Mouse (Mus musculus) adrenal gland, adult (tissue): Measurements from ENCODE around the gene Ccdc185.

Experiments used
- DNase-seq, 2 experiments: peaks; one replicate each; pipeline ENCODE4 v3.0.0; 2022 to 2023; ENCODE audit warnings: low spot score in 1 of 2; ENCODE audit not compliant: inconsistent age in 2 of 2

Gene Ccdc185

DNA sequence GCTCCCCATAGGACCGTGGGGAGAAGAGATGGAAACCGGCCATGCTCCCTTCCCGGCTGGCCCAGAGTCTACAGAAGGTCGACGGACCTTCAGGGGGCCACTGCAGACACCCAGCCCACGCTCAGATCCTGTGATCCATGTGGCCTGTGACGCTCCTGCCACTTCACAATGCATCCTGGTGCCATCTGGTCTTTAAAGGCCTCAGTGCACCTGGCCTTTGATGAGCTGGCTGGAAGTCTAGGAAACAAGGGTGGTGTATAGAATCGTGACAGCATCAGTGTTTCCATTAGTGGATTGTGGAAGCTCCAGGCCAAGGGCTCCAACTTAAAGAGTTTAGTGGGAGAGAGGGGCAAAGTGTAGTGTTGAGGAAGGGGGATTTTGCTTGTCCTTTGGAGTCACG, at the start of gene Ccdc185:
Gene Ccdc185 (minus strand): TSS at position 101 of the 400 bp plus-strand sequence.
- no peak for DNase-seq

DNA sequence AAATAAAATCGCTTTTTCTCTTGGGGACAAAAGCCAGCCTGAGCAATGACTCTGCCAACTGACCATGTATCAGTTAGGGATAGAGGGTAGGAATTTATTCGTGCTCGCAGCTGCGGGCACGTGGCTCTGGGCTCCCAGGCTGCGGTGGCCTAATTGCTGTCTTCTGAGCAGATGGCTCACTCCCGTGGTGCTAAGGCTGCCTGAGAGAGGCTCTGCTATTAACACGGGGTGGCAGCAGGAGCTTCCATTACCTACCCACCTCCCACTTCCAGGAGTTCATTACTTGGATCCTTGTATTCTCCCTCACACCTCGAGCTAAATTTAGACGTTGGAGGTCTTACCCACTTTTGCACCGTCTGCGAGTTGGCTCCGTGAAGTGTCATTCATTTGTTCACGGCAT, 48.1 kb upstream of the Ccdc185 start:
- DNase-seq = no peak

DNA sequence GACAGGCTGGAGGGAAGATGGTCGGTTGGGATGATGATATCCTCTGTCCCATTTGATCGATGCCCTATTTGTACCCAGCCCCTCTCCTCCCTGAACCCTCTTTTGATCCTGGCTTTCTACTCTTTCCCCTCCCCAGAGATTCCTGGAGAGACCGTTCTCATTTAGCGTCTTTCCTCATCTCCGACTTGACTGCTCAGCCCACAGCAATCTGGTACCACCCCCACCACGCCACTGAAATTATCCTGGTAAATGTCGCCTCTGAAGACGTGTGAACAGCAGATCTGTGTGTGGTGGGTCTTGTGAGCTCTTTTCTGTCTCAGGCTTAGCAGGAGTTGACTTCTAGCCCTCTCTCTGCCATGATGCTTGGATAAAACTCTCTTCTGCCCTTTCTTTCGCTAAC, 45.6 kb upstream of the Ccdc185 start:
- DNase-seq = no peak

DNA sequence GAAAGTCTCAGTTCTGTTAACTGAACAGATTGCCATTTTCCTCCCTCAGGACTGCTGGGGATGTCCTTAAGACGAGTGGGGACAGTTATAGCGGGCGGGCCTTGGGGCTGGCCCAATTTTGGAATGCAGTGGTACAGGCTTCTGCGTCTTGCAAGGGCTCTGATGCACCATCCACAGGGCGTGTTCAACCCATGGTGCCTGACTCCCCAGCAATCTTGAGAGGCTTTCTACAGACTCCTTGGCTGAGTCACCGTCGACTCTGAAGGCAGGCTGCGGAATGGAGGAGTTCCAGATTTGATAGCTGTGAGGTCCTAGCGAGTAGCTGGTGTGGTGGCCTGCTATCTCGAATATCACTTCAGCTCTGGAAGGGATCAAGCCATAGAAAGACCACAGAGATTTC, 45.2 kb upstream of the Ccdc185 start:
- DNase-seq = no peak

DNA sequence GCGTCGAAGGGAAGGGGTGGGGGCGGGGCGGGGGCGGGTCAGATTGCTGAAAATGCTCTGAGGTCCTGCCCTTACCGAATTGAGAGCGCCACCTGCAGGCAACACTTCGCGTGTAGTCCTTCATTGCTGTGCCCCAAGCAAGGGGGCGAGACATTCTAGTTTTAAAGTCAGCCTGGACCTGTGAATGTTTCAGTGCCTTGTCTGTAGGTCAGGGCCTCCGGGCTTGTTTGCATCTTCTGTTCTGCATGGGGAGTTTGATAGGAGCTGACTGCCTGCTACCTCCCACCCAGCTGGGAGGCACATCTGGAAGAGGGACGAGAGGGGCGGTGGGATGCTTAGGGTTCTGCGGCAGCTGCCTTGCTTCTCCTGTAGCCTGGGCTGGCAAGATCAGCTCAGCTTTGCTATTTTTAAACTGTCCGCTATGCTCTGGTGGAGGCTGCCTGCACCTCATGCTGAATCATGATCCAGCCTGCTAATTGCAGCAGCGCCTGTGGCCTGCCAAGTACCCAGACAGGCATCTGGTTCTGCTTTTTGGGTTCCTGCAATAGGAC, 43.6 kb upstream of the Ccdc185 start:
- DNase-seq = peak; percentile 29 to 74

DNA sequence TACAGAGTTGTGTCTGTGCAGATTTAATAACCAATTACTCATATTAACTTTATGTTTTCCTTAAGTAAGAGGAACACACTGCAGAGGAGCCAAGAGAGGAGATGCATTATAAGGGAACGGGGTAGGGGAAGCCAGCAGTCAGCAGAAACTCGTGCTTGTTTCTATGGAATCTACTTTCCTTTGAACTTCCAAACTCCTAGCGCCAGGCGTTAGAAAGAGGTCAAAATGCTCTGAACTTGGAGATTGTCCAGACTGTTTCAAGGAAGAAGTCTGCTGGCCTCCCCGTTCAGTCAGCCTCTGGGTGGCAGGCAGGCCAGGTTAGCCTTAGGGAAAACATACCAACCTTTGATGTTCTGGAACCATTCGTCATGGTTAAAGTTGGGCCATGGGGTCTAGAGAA, 39.9 kb upstream of the Ccdc185 start:
- peak in 1 of 2 experiments; percentile 62 for DNase-seq

DNA sequence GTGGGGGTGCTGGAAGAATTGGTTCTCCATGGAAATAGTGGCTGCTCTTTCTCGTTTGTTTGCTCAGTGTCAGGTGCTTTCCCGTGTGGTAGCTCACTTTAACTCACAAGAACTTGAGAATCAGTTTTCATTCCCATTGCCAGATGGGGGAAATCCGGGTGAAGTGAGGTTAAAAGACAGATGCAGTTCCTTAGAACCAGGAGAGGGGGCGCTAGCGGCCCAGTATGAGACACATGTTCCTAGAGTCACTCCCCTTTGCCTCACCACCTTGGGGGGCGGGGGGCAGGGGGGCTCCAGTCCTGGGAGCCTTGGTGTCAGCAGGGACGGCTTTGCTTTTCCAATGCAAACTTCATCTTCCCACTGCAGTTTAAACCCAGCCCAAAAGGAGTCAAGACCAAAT, 38.0 kb upstream of the Ccdc185 start:
- no peak for DNase-seq

DNA sequence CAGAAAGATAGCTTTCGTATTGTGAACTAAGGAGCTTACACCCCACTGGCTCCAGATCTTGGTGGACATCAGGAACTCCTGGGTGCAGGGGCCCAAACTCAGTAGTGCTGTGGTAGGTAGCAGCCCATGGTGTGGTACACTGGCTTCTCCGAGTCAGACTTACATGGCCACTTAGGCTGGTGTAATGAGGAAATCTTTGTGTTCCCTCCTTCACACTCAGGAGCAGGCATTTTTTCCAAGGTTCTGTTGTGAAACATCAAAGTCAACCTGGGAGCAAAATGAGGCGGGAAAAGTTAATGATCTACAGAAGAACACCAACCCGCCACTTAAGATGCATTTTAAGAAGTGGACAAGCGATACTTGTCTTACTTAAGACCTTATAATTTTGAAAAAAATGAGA, 36.5 kb upstream of the Ccdc185 start:
- DNase-seq = no peak

DNA sequence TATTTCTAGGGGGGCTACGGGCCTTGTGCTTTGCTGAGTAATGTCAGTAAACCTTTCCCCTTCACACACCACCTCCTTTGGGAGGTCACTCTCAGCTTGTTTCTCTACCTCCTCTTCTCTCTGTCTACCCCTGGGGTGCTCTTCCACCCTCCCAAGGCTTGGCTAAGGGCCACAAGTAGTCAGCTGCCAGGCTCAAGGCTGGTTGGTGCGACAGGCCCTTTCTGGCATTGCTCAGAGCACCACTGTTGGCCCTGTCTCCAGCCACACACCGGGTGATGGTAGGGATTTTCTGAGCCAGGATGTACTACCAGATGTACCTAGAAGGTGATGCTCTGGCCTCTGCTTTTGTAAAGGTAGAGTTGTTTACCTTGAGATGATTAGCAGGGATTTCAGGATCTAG, 35.8 kb upstream of the Ccdc185 start:
- DNase-seq = peak in 1 of 2 experiments; percentile 61

DNA sequence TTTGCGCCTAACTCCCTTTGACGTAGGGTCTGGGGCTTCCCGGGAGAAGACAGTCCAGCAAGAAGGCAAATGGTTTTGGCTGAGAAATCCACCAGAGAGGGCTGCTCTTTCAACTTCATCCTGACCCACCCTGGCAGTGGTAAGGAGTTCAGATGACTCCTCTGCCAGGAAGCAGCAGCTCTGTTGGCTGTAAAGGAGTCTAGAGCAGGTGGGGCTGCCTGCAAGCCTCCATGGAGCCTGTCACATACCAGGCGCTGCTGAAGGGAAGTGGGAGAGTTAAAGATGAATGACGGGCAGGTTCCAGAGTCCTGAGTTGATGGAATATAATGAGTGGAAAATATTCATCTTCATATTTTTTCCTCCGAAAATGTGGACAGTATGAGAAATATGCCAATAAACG, 34.8 kb upstream of the Ccdc185 start:
- no peak for DNase-seq

DNA sequence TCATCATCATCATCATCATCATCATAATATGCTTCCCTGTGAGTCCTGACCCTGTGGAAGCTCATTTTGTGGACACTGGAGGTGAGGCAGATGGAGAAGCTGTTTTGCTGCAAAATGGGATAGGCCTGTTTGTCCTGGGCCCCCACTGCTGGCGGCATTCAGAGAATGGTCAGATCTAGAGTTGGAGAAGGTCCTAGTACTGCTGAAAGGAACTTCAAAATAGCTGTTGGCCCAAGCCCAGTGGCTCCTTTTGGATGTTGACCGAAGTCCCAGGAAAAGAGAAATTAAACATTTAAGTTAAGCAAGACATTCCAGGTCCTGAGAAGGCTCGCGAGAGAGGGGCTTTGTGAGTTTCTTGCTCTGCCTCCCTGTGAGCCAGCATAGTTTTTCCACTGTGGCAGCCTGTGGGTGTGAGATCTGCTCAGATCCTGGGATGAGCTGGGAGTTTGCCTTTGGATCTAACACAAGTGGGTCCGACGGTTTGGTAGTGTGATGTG, 30.1 kb upstream of the Ccdc185 start:
- no peak for DNase-seq

DNA sequence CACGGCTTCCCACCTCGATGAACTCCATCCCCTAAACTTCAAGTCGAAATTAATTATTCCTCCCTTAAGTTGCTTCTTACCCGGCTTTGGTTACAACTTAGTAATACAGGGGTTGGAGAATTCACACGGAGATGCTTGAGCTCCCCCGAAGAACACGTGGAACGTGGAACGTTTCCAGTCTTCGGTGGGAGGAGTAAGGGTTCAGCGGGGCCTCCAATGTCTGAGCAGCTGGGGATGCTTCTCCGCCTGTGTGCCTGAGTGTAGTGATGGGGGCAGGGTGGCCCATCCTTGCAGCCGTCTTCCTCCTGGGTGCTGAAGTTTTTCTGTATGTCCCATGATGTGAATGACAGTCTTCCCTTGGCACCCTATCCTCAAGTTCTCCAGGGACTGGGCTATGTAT, 29.2 kb upstream of the Ccdc185 start:
- DNase-seq = no peak

DNA sequence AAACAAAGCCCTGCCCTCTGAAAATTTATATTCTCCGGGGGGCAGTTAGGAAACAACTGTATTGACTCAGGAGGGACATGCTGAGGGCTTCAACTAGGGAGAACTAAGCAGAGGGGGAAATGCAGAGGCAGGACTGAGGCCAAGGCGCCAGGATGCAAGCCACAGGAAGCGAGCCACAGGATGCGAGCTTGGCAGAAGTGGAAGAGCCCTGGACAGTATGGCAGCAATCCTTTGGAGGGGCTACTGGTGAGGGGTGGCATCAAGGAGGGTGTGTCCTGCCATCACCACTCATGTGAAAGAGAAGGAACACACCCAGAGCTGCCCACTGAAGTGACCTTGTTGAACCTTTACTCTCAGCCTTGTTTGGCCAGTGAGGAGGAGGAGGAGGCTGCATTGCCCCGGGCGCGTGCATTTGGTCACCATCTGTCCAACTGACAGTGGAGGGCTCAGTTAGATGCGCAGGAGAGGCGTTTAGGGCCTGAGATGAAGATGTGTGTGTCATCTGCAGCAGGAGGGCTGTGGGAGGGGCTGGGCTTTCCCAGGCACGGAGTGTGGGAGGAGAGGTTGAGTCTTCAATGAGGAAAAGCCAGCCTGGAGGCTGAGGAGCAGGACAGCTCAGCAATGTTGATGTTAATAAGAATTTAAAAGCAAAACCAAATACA, 27.9 kb upstream of the Ccdc185 start:
- DNase-seq = no peak

DNA sequence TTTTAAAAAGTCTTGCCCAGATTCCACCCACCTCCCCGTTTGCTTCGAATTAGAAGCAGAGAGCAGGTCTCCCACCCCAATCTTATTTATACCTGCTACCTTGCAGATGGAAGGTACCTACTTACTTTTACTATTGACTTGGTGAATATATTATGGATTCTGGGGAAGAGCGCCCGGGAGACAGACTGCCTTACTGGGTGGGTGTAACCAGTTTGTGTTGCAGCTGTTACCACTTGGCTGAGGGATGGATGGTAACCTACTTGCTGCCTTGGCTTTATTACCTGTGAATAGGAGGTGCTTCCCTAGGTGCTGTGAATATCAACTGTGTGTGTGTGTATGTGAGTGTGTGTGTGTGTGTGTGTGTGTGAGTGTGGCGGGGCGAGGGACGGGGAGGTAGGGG, 26.6 kb upstream of the Ccdc185 start:
- no peak for DNase-seq

DNA sequence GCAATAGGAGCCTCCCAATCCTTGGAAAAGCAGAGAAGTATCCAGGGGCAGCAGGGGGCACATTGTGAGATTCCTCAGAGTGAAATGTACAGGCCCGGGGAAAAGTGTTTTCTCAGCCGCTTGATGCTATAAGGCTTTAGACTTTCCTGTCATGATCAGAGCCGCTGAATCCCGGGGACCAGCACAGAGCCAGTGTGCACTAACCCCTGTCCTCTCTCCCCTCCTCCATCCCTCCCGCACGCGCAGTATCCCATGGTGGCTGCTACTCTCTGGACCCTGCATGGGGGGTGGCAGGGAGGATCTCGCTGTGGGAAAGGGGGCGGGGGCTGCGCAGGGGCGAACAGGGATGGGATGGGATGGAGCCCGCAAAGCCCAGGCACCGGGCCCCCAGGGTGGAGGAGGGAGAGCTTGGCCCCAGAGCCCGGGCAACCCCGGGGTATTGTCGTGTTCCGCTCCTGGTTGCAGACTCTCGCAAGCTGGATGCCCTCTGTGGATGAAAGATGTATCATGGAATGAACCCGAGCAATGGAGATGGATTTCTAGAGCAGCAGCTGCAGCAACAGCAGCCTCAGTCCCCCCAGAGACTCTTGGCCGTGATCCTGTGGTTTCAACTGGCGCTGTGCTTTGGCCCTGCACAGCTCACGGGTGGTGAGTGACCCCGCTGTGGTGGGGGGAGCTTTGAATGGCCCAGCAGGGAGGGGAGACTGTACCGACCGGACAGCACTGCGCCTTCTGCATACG, 15.7 kb upstream of the Ccdc185 start:
- DNase-seq = no peak

DNA sequence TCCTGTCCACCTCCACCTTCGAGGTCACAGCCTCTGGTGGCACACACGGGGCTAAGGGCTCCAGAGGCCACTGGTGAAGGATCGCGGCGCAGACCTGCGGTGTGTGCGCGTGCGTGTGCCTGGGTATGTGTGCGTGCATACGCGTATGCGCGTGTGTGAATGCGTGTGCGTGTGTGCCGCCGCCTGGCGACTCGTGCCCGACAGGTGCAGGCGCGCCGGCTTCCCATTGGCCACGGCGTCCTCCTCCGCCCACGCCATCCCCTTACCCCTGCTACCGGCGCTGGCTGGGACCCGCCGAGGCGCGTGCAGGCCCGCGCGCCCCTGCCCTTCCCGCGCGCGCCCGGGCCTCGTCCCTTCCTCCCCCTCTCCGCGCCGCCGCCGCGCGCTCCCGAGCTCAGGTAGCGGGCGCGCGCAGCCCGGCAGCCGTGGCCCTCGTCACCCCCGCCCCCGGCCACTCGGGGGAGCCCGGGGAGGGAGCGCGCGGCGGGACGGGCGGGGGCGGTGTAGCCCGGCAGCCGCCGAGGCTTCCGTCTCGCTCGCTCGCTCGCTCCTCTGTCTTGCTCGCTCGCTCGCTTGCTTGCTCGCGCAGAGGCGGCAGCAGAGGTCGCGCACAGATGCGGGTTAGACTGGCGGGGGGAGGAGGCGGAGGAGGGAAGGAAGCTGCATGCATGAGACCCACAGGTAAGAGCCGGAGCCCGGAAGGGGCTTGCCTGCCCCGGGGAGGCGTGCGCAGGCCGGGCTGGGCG, 14.9 kb upstream of the Ccdc185 start, which contains the start of gene Susd4:
Gene Susd4 (plus strand): TSS at position 145 of the 746 bp plus-strand sequence.
- DNase-seq = peak; percentile 43 to 81

DNA sequence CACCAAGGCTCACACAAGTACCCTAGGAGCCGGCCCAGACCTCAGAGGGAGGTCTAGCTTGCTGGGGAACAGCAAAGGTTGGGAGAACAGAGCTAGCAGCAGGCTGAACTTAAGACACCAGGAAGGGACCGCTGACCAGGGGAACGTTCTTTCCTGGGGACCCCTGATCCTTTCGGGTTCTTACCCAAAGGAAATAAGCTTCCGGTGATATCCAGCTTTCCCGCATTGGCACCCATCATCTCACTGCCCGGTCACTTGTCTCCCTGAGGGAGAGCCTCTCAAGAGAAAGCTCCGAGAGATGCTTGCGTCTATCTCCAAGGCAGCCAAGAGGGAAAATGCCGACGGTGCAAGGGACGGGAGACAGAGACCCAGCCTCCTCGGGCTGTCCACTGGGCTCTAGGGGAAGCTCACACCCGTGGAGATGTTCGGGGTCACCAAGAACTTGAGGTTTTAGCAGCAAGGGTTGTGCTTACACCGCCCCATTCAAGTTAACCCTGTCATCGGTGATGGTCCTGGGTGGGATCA, 14.3 kb upstream of the Ccdc185 start:
- DNase-seq = no peak

DNA sequence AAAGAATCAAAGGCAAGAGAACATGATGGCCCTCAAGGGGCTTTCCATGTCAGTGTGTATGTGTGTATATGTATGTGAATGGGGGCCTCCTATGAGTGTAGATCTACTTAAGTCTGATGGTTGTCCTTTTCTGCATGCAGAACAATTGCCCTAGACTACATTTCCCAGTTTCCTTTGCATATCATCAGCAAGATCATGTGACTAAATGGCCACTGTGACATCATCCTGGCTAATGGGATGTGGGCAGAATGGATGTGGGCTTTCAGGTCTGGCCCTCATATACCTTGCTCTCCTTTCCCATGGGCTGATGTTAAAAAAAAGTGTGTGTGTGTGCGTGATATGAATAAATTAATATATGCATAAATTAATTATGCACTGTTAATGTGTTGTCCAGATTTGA, 9.8 kb upstream of the Ccdc185 start:
- no peak for DNase-seq

DNA sequence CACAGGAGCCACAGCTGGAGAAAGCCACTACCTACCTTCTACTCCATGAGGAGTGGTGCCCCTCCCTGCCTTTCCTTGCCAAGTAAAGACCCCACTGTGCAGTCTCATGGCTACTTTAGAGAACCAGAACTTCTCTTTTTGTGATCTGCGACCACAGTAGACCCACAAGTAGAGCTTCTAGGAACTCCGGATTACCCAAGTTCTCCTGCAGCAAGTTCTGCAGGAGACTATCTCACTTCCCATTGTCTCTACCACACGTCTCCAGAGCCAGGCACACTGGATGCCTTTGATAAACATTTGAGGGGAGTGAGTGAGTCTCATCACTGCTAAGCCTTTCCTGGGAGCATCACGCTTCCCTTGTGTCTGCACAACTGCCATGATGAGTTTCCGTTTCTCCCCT, 5.9 kb upstream of the Ccdc185 start:
- no peak for DNase-seq

DNA sequence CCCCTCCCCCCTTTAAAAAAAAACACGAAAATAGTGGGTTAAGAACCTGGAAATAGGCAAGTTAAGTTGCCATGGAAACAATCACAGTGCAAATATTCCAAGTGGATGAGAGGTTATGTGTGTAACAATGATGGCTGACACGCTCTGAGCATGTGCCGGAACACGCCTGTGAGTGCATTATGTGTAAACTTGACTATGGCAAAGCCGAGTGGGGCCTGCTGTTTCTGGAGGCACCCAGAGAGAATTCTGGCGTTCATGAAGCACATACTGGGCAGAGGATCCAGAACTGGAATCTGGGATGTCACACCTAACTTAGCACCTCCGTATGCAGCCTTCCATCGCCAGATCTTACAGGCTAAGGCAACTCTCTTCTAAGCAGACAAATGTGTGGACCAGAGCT, 4.7 kb upstream of the Ccdc185 start:
- DNase-seq = no peak

DNA sequence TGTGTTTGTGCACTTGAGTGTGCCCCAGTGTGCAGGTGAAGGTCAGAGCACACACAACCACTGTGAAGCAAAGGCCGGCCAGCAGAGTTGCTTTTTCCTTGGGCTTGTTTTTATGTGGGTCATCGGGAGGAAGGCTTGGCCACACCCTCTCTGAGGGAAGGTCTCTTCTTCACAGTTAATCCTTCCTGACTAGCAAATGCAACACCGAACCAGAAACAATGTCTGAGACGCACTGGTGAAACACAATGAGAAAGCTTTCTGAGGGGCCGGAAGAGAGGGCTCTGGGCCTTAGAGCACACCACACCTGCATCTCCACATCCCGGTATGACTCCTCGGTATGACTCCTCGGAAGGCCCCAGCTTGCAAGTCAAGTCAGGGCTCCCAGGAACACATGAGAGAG, 2.3 kb upstream of the Ccdc185 start:
- DNase-seq = no peak
